Mouse (Mus musculus): ENCODE results near the gene 4930407I10Rik. TPM values are rescaled to one million over a fixed set of nuclear protein-coding genes. Genes with fewer than 3 reads are reported as not detected.

Gene 4930407I10Rik
- total and polyA plus RNA-seq, 3 experiments: 0.04 TPM; not detected in 2

DNA sequence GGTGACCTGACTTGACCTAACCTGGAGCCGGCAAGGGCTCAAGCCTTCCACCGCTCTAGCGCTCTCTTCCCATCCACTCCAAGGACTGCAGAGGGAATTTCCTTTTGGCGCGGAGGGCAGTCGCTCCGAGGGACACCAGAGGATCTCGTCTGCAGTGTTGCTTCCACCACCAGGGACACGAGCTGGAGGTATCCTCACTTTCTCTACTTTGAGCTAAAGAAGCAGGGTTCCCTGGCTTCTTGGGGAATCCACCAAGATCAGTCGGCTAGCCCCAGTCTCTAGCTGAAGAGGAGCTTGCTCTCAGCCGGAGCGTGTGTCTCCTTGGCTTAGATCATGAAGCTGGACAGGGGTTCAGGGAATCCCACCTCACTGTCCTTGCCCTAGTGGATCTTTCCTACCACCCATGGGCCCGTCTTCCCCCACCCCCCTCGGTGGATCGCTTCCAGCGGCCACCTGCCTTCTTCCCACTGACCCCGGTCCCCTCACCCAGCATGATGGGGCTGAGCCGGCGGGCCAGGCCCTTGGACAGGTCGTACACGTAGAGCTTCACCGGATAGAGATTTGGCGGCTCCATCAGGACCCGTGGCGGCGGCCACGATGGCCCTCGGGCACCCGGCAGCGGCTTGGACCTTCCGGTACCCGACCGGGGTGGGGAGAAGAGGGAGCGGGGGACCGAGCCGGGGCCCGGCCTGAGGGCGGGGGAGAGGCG lies 43.4 kb upstream of the 4930407I10Rik start:
- Histone ChIP-seq H3K36me3 (replicated peaks in 1 of 2; ENCODE audit: control insufficient read depth in 1 of 2, insufficient read depth in 1 of 2, low read length in 1 of 2) (peaks cover 11 to 39% of the 10 kb centered on the region in 2 experiments), H3K4me2 (ENCODE audit: insufficient read depth, low read depth, poor library complexity, severe bottlenecking) (peak overlapping the region; percentile 58), H3K27me3 (replicated peaks) (no peaks in the 10 kb centered on the region), H3K9ac (ENCODE audit: insufficient read depth, low read depth) (peak overlapping the region; percentile 81), H3K9me3 (replicated peaks; ENCODE audit: low read length) (peaks cover 2% of the 10 kb centered on the region), H3K27ac (ENCODE audit: insufficient read depth, low read depth) (peak overlapping the region; percentile 8; the same call in 1 of the 2 replicates), H3K4me3 (replicated peaks in 1 of 3; ENCODE audit: low read depth in 2 of 3, low read length in 2 of 3, poor library complexity in 1 of 3) (peak overlapping the region; percentile 82 to 98 (median 91)), H3K4me1 (ENCODE audit: control insufficient read depth in 1 of 2, insufficient read depth in 2 of 2) (peaks cover 0 to 43% of the 10 kb centered on the region in 2 experiments; a peak in 2 of 4 replicates), H3K79me2 (replicated peaks; ENCODE audit: control insufficient read depth, extremely low read depth, insufficient read depth, poor library complexity, severe bottlenecking) (peaks cover 21% of the 10 kb centered on the region)
- no peak for TF ChIP-seq CHD1 (IDR thresholded peaks at IDR 0.05; ENCODE audit: low read depth, low read length)
- TF ChIP-seq NRF1 (IDR thresholded peaks at IDR 0.05; ENCODE audit: low read depth, low read length): no peak
- no peak for TF ChIP-seq MXI1 (IDR thresholded peaks at IDR 0.05; ENCODE audit: low read depth, low read length)
- TF ChIP-seq HCFC1 (IDR thresholded peaks at IDR 0.05; ENCODE audit: low read depth, low read length): 0 out of 2 replicates have a peak, but pooled peaks have one; percentile 35
- TF ChIP-seq ETS1 (conservative IDR thresholded peaks at IDR 0.05; ENCODE audit: low read depth, low read length): no peak
- no peak for TF ChIP-seq RAD21 (IDR thresholded peaks at IDR 0.05; ENCODE audit: low read depth, low read length)
- no peak for TF ChIP-seq JUND (conservative IDR thresholded peaks at IDR 0.05; ENCODE audit: low read depth, low read length)
- dilution Hi-C loops (cut with MboI; ENCODE audit: extremely low pct_ligation_motif_present, extremely low pct_unique_long_range_greater_than_20kb, low sequenced_read_pairs): no loop called here
- peak; percentile 23 for DNase-seq (ENCODE audit: extremely low read depth)
- in situ Hi-C loops (cut with MboI; ENCODE audit: low pct_ligation_motif_present, low pct_unique_long_range_greater_than_20kb, low sequenced_read_pairs): no loop called here

DNA sequence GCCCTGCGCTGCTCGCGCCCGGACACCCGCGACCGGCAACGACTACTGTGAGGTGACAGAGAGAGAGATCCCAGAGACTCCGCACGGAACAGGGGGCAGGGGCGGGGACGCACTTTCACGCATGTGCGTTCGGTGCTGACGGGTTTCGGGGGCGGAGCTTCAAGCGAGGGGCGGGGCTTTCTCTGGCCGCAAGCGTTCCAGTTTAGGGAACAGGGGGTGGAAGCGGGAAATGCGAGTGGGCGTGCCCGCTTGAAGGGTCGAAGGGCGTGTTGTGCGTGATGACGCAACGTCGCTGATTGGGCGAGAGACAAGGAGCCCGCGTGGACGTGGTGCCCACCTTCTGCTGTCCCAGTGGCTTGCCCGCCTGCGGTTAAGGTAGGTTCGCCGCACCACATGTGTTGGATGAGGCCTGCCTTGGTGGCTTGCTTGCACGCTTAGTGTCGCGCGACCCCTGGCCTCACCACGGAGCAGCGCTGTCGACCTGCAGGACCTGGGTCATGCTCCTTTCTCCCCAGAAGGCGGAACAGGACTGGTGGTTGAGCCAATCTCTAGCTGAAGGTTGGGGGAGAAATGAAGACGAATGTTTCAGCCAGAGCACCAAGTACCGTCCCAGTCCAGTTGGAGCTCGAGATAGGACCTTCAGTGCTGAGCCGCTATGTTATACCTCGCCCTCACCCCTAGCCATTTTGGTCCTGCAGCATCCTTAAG lies 42.7 kb upstream of the 4930407I10Rik start:
- no peaks in the 10 kb centered on the region for H3K27me3 ChIP-seq (replicated peaks)
- H3K27ac ChIP-seq (ENCODE audit: insufficient read depth, low read depth): peak overlapping the region; percentile 65
- peak overlapping the region; percentile 91 to 98 (median 95) for H3K4me3 ChIP-seq (replicated peaks in 1 of 3; ENCODE audit: low read depth in 2 of 3, low read length in 2 of 3, poor library complexity in 1 of 3)
- peaks cover 11 to 36% of the 10 kb centered on the region in 2 experiments for H3K36me3 ChIP-seq (replicated peaks in 1 of 2; ENCODE audit: control insufficient read depth in 1 of 2, insufficient read depth in 1 of 2, low read length in 1 of 2)
- peak overlapping the region; percentile 81 for H3K9ac ChIP-seq (ENCODE audit: insufficient read depth, low read depth)
- DNase-seq (ENCODE audit: extremely low read depth): peak; percentile 99
- H3K9me3 ChIP-seq (replicated peaks; ENCODE audit: low read length): peaks cover 2% of the 10 kb centered on the region
- dilution Hi-C loops (cut with MboI; ENCODE audit: extremely low pct_ligation_motif_present, extremely low pct_unique_long_range_greater_than_20kb, low sequenced_read_pairs) (no loop called here), in situ Hi-C loops (cut with MboI; ENCODE audit: low pct_ligation_motif_present, low pct_unique_long_range_greater_than_20kb, low sequenced_read_pairs) (no loop called here)
- peaks cover 0 to 40% of the 10 kb centered on the region in 2 experiments; a peak in 2 of 4 replicates for H3K4me1 ChIP-seq (ENCODE audit: control insufficient read depth in 1 of 2, insufficient read depth in 2 of 2)
- H3K4me2 ChIP-seq (ENCODE audit: insufficient read depth, low read depth, poor library complexity, severe bottlenecking): peak overlapping the region; percentile 90; the same call in 1 of the 2 replicates
- H3K79me2 ChIP-seq (replicated peaks; ENCODE audit: control insufficient read depth, extremely low read depth, insufficient read depth, poor library complexity, severe bottlenecking): peaks cover 21% of the 10 kb centered on the region
- TF ChIP-seq RCOR1 (conservative IDR thresholded peaks at IDR 0.05; ENCODE audit: low read depth, low read length) (no peak), MAX (IDR thresholded peaks at IDR 0.05; ENCODE audit: low read length) (peak; percentile 85), KAT2A (IDR thresholded peaks at IDR 0.05; ENCODE audit: insufficient replicate concordance, low read length) (no peak), BHLHE40 (IDR thresholded peaks at IDR 0.05; ENCODE audit: low read depth, low read length) (peak; percentile 69), ZNF384 (IDR thresholded peaks at IDR 0.05; ENCODE audit: low read depth, low read length) (no peak), NRF1 (IDR thresholded peaks at IDR 0.05; ENCODE audit: low read depth, low read length) (peak; percentile 79), HCFC1 (IDR thresholded peaks at IDR 0.05; ENCODE audit: low read depth, low read length) (peak; percentile 13), ZC3H11A (IDR thresholded peaks at IDR 0.05; ENCODE audit: low read depth, low read length) (no peak), CTCF (conservative IDR thresholded peaks at IDR 0.05 in 1 of 2, IDR thresholded peaks at IDR 0.05 in 1 of 2; ENCODE audit: low read depth in 2 of 2, low read length in 2 of 2) (peak in 1 of 2 experiments; percentile 46; a peak in 2 of 4 replicates), MYC (IDR thresholded peaks at IDR 0.05; ENCODE audit: low read depth, low read length) (peak; percentile 90), USF2 (conservative IDR thresholded peaks at IDR 0.05; ENCODE audit: low read depth, low read length) (no peak), MAFK (IDR thresholded peaks at IDR 0.05; ENCODE audit: insufficient replicate concordance, low read length) (no peak), MEF2A (IDR thresholded peaks at IDR 0.05; ENCODE audit: borderline replicate concordance, low read depth, low read length) (no peak), GABPA (IDR thresholded peaks at IDR 0.05; ENCODE audit: insufficient replicate concordance, low read depth, low read length) (no peak), UBTF (IDR thresholded peaks at IDR 0.05; ENCODE audit: low read depth, low read length) (0 out of 2 replicates have a peak, but pooled peaks have one; percentile 64), NELFE (IDR thresholded peaks at IDR 0.05; ENCODE audit: low read depth, low read length) (peak; percentile 80), ZMIZ1 (IDR thresholded peaks at IDR 0.05; ENCODE audit: low read depth, low read length) (peak; percentile 67), CHD2 (IDR thresholded peaks at IDR 0.05; ENCODE audit: low read length) (no peak), TCF12 (IDR thresholded peaks at IDR 0.05; ENCODE audit: low read depth, low read length) (peak; percentile 66; the same call in 1 of the 2 replicates), USF1 (IDR thresholded peaks at IDR 0.05; ENCODE audit: low read depth, low read length) (no peak), PAX5 (IDR thresholded peaks at IDR 0.05; ENCODE audit: low read length) (no peak), POLR2AphosphoS2 (IDR thresholded peaks at IDR 0.05; ENCODE audit: low read depth, low read length) (no peak), MXI1 (IDR thresholded peaks at IDR 0.05; ENCODE audit: low read depth, low read length) (peak; percentile 79), E2F4 (IDR thresholded peaks at IDR 0.05; ENCODE audit: insufficient replicate concordance, low read depth, low read length) (peak; percentile 84; the same call in 1 of the 2 replicates), IRF4 (IDR thresholded peaks at IDR 0.05; ENCODE audit: low read depth, low read length) (peak; percentile 50)

Data from CH12.LX (cell line).